Mouse (Mus musculus): ENCODE results near the gene Ifnz.

GRCm38 (mm10) chr4:88819659-88820058 is 37.7 kb downstream of the Ifnz start, which contains the start of gene Ifna11:
- TF ChIP-seq CTCF (IDR thresholded peaks at IDR 0.05; ENCODE audit: control insufficient read depth, insufficient read depth, insufficient replicate concordance, low read depth, low read length) (no peak), POLR2A (IDR thresholded peaks at IDR 0.05; ENCODE audit: control insufficient read depth, low read depth, low read length) (no peak)
